Mouse (Mus musculus): ENCODE data around the gene Abcb6.

DNA sequence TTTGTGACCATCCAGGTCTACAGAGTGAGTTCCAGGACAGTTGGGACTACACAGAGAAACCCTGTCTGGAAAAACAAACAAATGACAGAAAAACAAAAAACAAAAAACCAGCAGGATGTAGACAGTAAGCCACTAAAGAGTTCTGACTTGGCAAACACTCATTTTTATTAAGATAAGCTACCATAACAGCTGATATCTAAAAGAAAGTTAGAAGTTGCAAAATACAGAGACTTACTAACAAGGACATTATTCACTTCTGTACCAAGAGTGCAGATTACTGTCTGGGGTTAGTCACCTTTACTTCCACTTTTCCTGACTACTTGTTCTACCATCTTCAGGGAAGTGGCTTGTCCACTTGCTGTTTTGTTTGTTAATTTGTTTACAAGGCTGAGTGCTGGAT, 21.2 kb downstream of the Abcb6 start:
- TF ChIP-seq CTCF (IDR thresholded peaks at IDR 0.05) (no peak), POLR2A (IDR thresholded peaks at IDR 0.05; ENCODE audit: insufficient read depth, low read depth, low read length) (no peak), EP300 (IDR thresholded peaks at IDR 0.05; ENCODE audit: insufficient read depth, low read depth, low read length) (no peak)
